ENCODE assay signal across 10 mouse cellular contexts in genomic region chr19:36641128-36641527, GRCm38 (mm10).
DNase-seq lines count a peak whose midpoint lies in the region; ATAC-seq and TF ChIP-seq lines count a peak whose summit lies in the region.
"Had no signal": no experiment of that assay in that cellular context is flagged by ENCODE, and none has a peak within 500 bp of the region (broad histone marks: within the 10 kb centered on the region; RNA-seq: fewer than 3 reads in every experiment).

No protein-coding gene starts in this region.

- H3K4me3 ChIP-seq in forebrain, embryonic 15.5 days = no peak overlapping the region
- H3K4me3 ChIP-seq in forebrain, embryonic 11.5 days (ENCODE audit: low read depth, low read length) = no peak overlapping the region
- H3K4me3 ChIP-seq in thymus, adult 2 months (ENCODE audit: control insufficient read depth, insufficient read depth, low read length) = no peak overlapping the region
- H3K4me3 ChIP-seq: liver, embryonic 12.5 days had no signal

- H3K4me2 ChIP-seq in forebrain, embryonic 15.5 days (replicated peaks) = no peak overlapping the region
- H3K4me2 ChIP-seq in forebrain, embryonic 11.5 days (ENCODE audit: low read depth, low read length, severe bottlenecking) = no peak overlapping the region
- H3K4me2 ChIP-seq: liver, embryonic 12.5 days had no signal

- peak; percentile 73; the same call in 1 of the 2 replicates for ATAC-seq in forebrain, embryonic 15.5 days (replicated peaks)
- no peak for ATAC-seq in forebrain, embryonic 11.5 days (replicated peaks; ENCODE audit: low FRiP score)
- ATAC-seq: liver, embryonic 12.5 days had no signal

- H3K4me1 ChIP-seq in forebrain, embryonic 15.5 days = 0 out of 2 replicates have a peak, but pooled peaks cover 3% of the 10 kb centered on the region
- no peaks in the 10 kb centered on the region for H3K4me1 ChIP-seq in forebrain, embryonic 11.5 days (replicated peaks; ENCODE audit: control insufficient read depth, insufficient read depth, low read length)
- no peaks in the 10 kb centered on the region for H3K4me1 ChIP-seq in thymus, adult 2 months (replicated peaks; ENCODE audit: control insufficient read depth, insufficient read depth, low read length)
- H3K4me1 ChIP-seq: liver, embryonic 12.5 days had no signal

- H3K27me3 ChIP-seq in forebrain, embryonic 15.5 days = no peaks in the 10 kb centered on the region
- H3K27me3 ChIP-seq in forebrain, embryonic 11.5 days (ENCODE audit: control insufficient read depth, insufficient read depth, low read length) = no peaks in the 10 kb centered on the region
- no peaks in the 10 kb centered on the region for H3K27me3 ChIP-seq in thymus, adult 2 months (ENCODE audit: control insufficient read depth, insufficient read depth, low read length)
- H3K27me3 ChIP-seq: liver, embryonic 12.5 days had no signal

- no peak for DNase-seq in forebrain, embryonic 11.5 days (ENCODE audit: low spot score)
- peak; percentile 18 for DNase-seq in kidney, postnatal 10 days
- DNase-seq in kidney, postnatal 4 days = no peak
- peak; percentile 48 to 49 for DNase-seq in right cerebral cortex, adult 2 months (ENCODE audit: low spot score in 2 of 2)
- no peak for DNase-seq in right cerebral cortex, postnatal 14 days
- no peak for DNase-seq in thymus, adult 2 months
- DNase-seq in T-cell, adult 2 months (ENCODE audit: low spot score) = no peak

- 68% methylated on average over 3 of the region's 3 CpGs for WGBS in forebrain, embryonic 15.5 days
- WGBS in forebrain, embryonic 11.5 days = 90% methylated on average over 3 of the region's 3 CpGs
- 87% methylated on average over 3 of the region's 3 CpGs for WGBS in thymus, adult 2 months

- 0 out of 2 replicates have a peak overlapping the region, but pooled peaks have one; percentile 37 for H3K27ac ChIP-seq in forebrain, embryonic 15.5 days (replicated peaks)
- no peak overlapping the region for H3K27ac ChIP-seq in forebrain, embryonic 11.5 days (ENCODE audit: low read depth, low read length)
- H3K27ac ChIP-seq in thymus, adult 2 months (ENCODE audit: control insufficient read depth, insufficient read depth, low read length) = no peak overlapping the region
- H3K27ac ChIP-seq: liver, embryonic 12.5 days had no signal

- H3K9ac ChIP-seq in forebrain, embryonic 15.5 days (replicated peaks) = no peak overlapping the region
- H3K9ac ChIP-seq in forebrain, embryonic 11.5 days (ENCODE audit: low read length) = no peak overlapping the region
- H3K9ac ChIP-seq: liver, embryonic 12.5 days had no signal

- no peak for TF ChIP-seq POLR2A in thymus, adult 2 months (IDR thresholded peaks at IDR 0.05; ENCODE audit: control insufficient read depth, extremely low read depth, insufficient read depth, low read length, poor library complexity)

- TF ChIP-seq CTCF in thymus, adult 2 months (IDR thresholded peaks at IDR 0.05; ENCODE audit: borderline replicate concordance, control insufficient read depth, extremely low read depth, insufficient read depth, low read length, poor library complexity) = no peak

- H3K9me3 ChIP-seq in forebrain, embryonic 15.5 days = peaks cover 5% of the 10 kb centered on the region; the same call in 1 of the 2 replicates
- H3K9me3 ChIP-seq in forebrain, embryonic 11.5 days (ENCODE audit: control insufficient read depth, low read length) = no peaks in the 10 kb centered on the region; the same call in 1 of the 2 replicates
- H3K9me3 ChIP-seq: G1E; liver, embryonic 12.5 days had no signal

- H3K36me3 ChIP-seq in forebrain, embryonic 15.5 days = no peaks in the 10 kb centered on the region
- no peaks in the 10 kb centered on the region for H3K36me3 ChIP-seq in forebrain, embryonic 11.5 days (ENCODE audit: control insufficient read depth, insufficient read depth, low read length)
- H3K36me3 ChIP-seq in thymus, adult 2 months (ENCODE audit: control insufficient read depth, insufficient read depth, low read length) = no peaks in the 10 kb centered on the region
- H3K36me3 ChIP-seq: G1E; liver, embryonic 12.5 days had no signal

Comparison
In these comparisons a context has a peak if more than half of its experiments do, and no peak if none do; other contexts are left out.
1. DNase-seq: peak in kidney, postnatal 10 days (single experiment) and right cerebral cortex, adult 2 months (2 of 2); none in forebrain, embryonic 11.5 days (single experiment), kidney, postnatal 4 days (0 of 2), right cerebral cortex, postnatal 14 days (single experiment), thymus, adult 2 months (single experiment) and T-cell, adult 2 months (single experiment).